Mouse (Mus musculus): ENCODE measurements around the gene Mgst1. TPM values are rescaled to one million over a fixed set of nuclear protein-coding genes. Genes with fewer than 3 reads are reported as not detected.

Gene Mgst1
- polyA plus RNA-seq (2014; fragmentation: Nextera tagmentation; extraction: Ambion mirVana), result 33.9 and 46.2 TPM in 2 replicates

DNA sequence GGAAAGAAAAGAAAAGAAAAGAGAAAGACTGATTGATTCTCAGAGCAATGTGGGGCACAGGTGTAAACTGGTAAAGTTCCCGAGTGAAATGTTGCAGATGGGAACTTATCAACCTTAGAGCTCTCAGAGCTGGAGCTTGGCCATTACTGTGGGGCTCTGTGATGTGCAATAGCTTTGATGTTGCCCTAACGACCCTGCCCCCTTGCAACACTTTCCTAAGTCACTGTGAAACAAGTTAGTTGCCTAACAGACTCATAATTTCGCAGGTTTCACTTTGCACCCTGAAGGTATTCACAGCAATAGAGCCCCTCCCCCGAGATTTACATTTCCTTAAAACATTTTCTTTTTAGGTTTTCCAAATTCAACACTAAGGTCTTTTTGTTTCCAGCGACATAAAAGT lies at the start of gene Mgst1:
TSS of gene Mgst1 (plus strand) at position 387 of the 400 bp plus-strand sequence.
- Histone ChIP-seq H3K27ac (ENCODE audit: low read depth, low read length) (no peak within 1 kb of the TSS), H3K9ac (ENCODE audit: low read length) (peak within 1 kb of the TSS; percentile 56), H3K27me3 (replicated peaks; ENCODE audit: control insufficient read depth, insufficient read depth, low read length) (no peaks in the 10 kb centered on the region), H3K4me3 (ENCODE audit: low read depth, low read length) (peak within 1 kb of the TSS; percentile 38), H3K4me1 (ENCODE audit: control insufficient read depth, insufficient read depth, low read length) (peaks cover 8% of the 10 kb centered on the region), H3K9me3 (replicated peaks; ENCODE audit: control insufficient read depth, low read length) (no peaks in the 10 kb centered on the region), H3K4me2 (ENCODE audit: low read length) (peak within 1 kb of the TSS; percentile 72), H3K36me3 (ENCODE audit: control insufficient read depth, insufficient read depth, low read length) (no peaks in the 10 kb centered on the region)
- no peak for ATAC-seq
- peak; percentile 30 for DNase-seq (ENCODE audit: low spot score)
- 0% methylated on average over 5 of the region's 5 CpGs for WGBS

DNA sequence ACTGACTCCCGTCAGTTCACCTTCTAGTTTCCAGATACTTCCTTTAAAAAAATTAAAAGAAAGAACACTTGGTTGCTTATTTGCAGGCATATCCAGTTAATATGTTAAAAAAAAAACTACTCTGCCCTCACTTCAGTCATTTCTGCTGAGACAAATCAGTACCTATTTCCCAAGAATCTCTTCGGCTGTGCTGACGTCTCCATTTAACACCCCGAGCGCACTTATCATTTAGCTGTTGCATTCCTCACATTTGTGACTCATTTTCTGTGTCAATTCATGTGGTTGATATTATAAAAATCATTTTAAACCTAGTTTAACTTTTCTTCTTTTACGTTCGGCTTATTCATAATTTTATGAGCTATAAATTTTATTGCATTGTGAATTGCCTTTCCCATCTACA lies 47.7 kb upstream of the Mgst1 start:
- Histone ChIP-seq H3K4me3 (ENCODE audit: low read depth, low read length) (no peak overlapping the region), H3K4me2 (ENCODE audit: low read length) (no peak overlapping the region), H3K4me1 (ENCODE audit: control insufficient read depth, insufficient read depth, low read length) (no peaks in the 10 kb centered on the region), H3K27ac (ENCODE audit: low read depth, low read length) (no peak overlapping the region), H3K27me3 (replicated peaks; ENCODE audit: control insufficient read depth, insufficient read depth, low read length) (no peaks in the 10 kb centered on the region), H3K9me3 (replicated peaks; ENCODE audit: control insufficient read depth, low read length) (no peaks in the 10 kb centered on the region), H3K36me3 (ENCODE audit: control insufficient read depth, insufficient read depth, low read length) (no peaks in the 10 kb centered on the region), H3K9ac (ENCODE audit: low read length) (no peak overlapping the region)
- ATAC-seq (no peak), DNase-seq (ENCODE audit: low spot score) (no peak)
- WGBS, result 94% methylated on average over 7 of the region's 7 CpGs

DNA sequence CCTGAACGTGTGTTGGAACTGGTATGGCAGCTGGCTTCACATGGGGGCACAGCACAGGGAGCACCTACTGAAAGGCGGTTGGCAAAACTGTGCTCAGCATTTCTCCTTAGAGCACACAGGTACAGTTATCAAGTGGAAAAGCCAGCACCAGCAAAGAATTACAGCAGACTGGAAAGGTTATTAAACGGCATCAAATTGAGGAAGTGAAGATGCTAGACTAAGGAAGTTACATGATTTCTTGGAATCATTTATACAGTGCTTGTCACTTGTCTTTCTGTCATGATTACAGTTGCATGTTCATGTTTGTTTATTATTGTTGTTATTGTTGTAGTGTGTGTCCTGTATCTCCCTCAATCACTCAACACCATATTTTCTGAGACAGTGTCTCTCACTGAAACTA lies 45.1 kb upstream of the Mgst1 start:
- 92% methylated on average over 3 of the region's 3 CpGs for WGBS
- H3K36me3 ChIP-seq (ENCODE audit: control insufficient read depth, insufficient read depth, low read length), result no peaks in the 10 kb centered on the region
- H3K4me2 ChIP-seq (ENCODE audit: low read length), result no peak overlapping the region
- H3K9ac ChIP-seq (ENCODE audit: low read length), result no peak overlapping the region
- H3K27me3 ChIP-seq (replicated peaks; ENCODE audit: control insufficient read depth, insufficient read depth, low read length), result no peaks in the 10 kb centered on the region
- no peak overlapping the region for H3K4me3 ChIP-seq (ENCODE audit: low read depth, low read length)
- H3K4me1 ChIP-seq (ENCODE audit: control insufficient read depth, insufficient read depth, low read length), result no peaks in the 10 kb centered on the region
- no peak for ATAC-seq
- DNase-seq (ENCODE audit: low spot score), result no peak
- H3K27ac ChIP-seq (ENCODE audit: low read depth, low read length), result no peak overlapping the region
- no peaks in the 10 kb centered on the region for H3K9me3 ChIP-seq (replicated peaks; ENCODE audit: control insufficient read depth, low read length)

DNA sequence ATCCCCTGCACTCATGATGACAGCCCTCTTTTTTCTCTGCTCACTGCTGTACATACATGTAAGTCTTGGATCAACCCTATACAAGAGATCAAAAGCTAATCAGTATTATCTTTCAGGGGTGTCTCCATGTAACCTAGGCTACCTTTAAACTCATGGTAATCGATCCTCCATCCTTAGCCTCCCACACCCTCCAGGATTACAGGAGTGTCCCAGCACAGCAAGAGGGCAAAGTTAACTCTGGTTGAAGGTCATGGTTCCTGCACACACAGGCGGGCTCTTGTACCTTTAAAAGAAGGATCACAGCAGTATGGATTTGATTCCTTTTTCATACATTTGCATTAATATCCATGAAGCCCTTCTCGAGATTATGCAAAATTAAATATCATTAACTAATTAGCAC lies 40.5 kb upstream of the Mgst1 start:
- ATAC-seq, result 0 out of 2 replicates have a peak, but pooled peaks have one; percentile 20
- WGBS, result 78% methylated on average over 3 of the region's 3 CpGs

DNA sequence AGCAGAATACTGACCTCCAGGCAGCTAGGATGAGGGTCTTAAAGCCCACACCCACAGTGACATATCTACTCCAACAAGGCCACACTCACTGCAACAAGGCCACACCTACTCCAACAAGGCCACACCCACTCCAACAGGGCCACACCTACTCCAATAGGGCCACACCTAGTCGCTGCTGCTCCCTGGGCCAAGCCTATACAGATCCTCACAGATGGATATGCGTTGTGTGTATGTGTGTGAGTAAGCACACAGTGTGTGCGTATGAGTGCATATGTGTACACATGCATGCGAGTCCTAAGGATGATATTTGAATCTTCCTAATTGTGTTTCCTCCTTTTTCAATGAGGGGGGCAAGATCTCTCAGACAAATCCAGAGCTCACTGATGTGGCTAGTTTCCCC lies 38.3 kb upstream of the Mgst1 start:
- Histone ChIP-seq H3K9me3 (replicated peaks; ENCODE audit: control insufficient read depth, low read length) (no peaks in the 10 kb centered on the region), H3K27me3 (replicated peaks; ENCODE audit: control insufficient read depth, insufficient read depth, low read length) (no peaks in the 10 kb centered on the region), H3K36me3 (ENCODE audit: control insufficient read depth, insufficient read depth, low read length) (no peaks in the 10 kb centered on the region), H3K27ac (ENCODE audit: low read depth, low read length) (no peak overlapping the region), H3K4me2 (ENCODE audit: low read length) (no peak overlapping the region), H3K9ac (ENCODE audit: low read length) (no peak overlapping the region), H3K4me1 (ENCODE audit: control insufficient read depth, insufficient read depth, low read length) (no peaks in the 10 kb centered on the region), H3K4me3 (ENCODE audit: low read depth, low read length) (no peak overlapping the region)
- DNase-seq (ENCODE audit: low spot score) (no peak), ATAC-seq (no peak)
- 93% methylated on average over 4 of the region's 4 CpGs for WGBS

More for the DNA sequence above, 40.5 kb upstream of the Mgst1 start:
- no peak overlapping the region for H3K9ac ChIP-seq (ENCODE audit: low read length)
- H3K4me3 ChIP-seq (ENCODE audit: low read depth, low read length), result no peak overlapping the region
- DNase-seq (ENCODE audit: low spot score), result no peak
- H3K9me3 ChIP-seq (replicated peaks; ENCODE audit: control insufficient read depth, low read length), result no peaks in the 10 kb centered on the region
- H3K4me1 ChIP-seq (ENCODE audit: control insufficient read depth, insufficient read depth, low read length), result no peaks in the 10 kb centered on the region
- no peaks in the 10 kb centered on the region for H3K27me3 ChIP-seq (replicated peaks; ENCODE audit: control insufficient read depth, insufficient read depth, low read length)
- H3K36me3 ChIP-seq (ENCODE audit: control insufficient read depth, insufficient read depth, low read length), result no peaks in the 10 kb centered on the region
- no peak overlapping the region for H3K4me2 ChIP-seq (ENCODE audit: low read length)
- no peak overlapping the region for H3K27ac ChIP-seq (ENCODE audit: low read depth, low read length)

DNA sequence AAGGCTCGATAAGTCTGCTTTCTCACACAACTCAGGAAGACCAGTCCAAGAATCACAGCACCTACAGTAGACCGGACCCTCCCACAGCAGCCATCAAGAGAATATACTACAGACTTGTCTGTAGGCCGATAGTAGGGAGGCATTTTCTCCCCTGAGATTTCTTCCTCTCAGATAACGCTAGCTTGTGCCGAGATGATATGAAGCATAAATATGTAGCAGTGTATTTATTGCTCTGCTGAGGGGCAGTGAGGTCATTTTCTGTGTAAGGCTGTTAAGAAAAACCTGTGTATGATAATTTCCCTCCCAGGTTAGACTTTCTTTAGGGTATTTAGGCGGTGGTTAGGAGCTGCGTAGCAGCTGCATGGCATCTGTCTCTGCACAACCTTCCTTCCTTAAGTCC lies 37.2 kb upstream of the Mgst1 start:
- no peak overlapping the region for H3K4me3 ChIP-seq (ENCODE audit: low read depth, low read length)
- H3K27ac ChIP-seq (ENCODE audit: low read depth, low read length), result no peak overlapping the region
- no peaks in the 10 kb centered on the region for H3K9me3 ChIP-seq (replicated peaks; ENCODE audit: control insufficient read depth, low read length)
- H3K4me1 ChIP-seq (ENCODE audit: control insufficient read depth, insufficient read depth, low read length), result 0 out of 2 replicates have a peak, but pooled peaks cover 3% of the 10 kb centered on the region
- ATAC-seq (no peak), DNase-seq (ENCODE audit: low spot score) (no peak)
- 90% methylated on average over 7 of the region's 7 CpGs for WGBS
- H3K4me2 ChIP-seq (ENCODE audit: low read length), result no peak overlapping the region
- no peak overlapping the region for H3K9ac ChIP-seq (ENCODE audit: low read length)
- no peaks in the 10 kb centered on the region for H3K27me3 ChIP-seq (replicated peaks; ENCODE audit: control insufficient read depth, insufficient read depth, low read length)
- no peaks in the 10 kb centered on the region for H3K36me3 ChIP-seq (ENCODE audit: control insufficient read depth, insufficient read depth, low read length)

DNA sequence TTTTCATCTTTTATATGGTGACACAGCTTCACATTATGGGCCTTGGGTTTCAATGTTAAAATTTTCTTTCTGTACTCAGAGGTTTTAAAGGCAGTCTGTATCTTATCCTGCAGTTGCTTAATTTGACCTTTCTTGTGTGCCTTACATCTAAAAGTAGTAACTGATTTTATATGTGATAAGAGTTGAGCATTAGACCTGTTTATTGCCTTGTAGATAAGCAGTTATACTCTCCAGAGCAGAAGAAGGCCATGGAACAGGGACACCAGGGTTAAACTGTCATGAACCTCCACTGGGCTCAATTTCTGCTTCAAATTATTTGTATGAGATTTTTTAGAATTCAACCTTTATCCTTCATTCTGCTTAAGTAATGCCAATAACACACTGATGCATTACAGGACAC lies 35.6 kb upstream of the Mgst1 start:
- 0 out of 2 replicates have a peak, but pooled peaks cover 3% of the 10 kb centered on the region for H3K4me1 ChIP-seq (ENCODE audit: control insufficient read depth, insufficient read depth, low read length)
- no peaks in the 10 kb centered on the region for H3K36me3 ChIP-seq (ENCODE audit: control insufficient read depth, insufficient read depth, low read length)
- H3K4me3 ChIP-seq (ENCODE audit: low read depth, low read length), result no peak overlapping the region
- DNase-seq (ENCODE audit: low spot score) (no peak), ATAC-seq (no peak)
- no peak overlapping the region for H3K27ac ChIP-seq (ENCODE audit: low read depth, low read length)
- no peaks in the 10 kb centered on the region for H3K27me3 ChIP-seq (replicated peaks; ENCODE audit: control insufficient read depth, insufficient read depth, low read length)
- no peak overlapping the region for H3K9ac ChIP-seq (ENCODE audit: low read length)
- H3K4me2 ChIP-seq (ENCODE audit: low read length), result no peak overlapping the region
- H3K9me3 ChIP-seq (replicated peaks; ENCODE audit: control insufficient read depth, low read length), result no peaks in the 10 kb centered on the region

DNA sequence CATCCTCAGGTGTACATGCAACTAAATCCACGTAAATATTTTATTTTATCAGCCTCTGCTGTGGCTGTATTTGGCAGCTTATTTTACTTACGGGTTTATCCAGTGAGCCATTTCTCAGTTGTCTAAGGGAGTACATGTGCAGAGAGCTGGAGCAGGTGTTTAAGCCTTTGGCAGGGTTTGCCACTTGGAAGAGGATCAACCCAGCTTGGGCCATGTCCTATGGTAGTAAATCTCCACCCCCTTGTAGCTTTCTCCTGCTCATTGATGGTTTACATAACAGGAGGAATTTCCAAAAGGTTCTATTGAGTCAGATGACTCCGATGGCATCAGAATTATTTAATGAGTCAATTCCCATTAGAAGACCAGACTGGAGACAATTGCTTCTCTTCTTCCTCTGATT lies 22.6 kb upstream of the Mgst1 start:
- WGBS, result 80% methylated on average over 3 of the region's 3 CpGs
- no peaks in the 10 kb centered on the region for H3K27me3 ChIP-seq (replicated peaks; ENCODE audit: control insufficient read depth, insufficient read depth, low read length)
- no peak for ATAC-seq

DNA sequence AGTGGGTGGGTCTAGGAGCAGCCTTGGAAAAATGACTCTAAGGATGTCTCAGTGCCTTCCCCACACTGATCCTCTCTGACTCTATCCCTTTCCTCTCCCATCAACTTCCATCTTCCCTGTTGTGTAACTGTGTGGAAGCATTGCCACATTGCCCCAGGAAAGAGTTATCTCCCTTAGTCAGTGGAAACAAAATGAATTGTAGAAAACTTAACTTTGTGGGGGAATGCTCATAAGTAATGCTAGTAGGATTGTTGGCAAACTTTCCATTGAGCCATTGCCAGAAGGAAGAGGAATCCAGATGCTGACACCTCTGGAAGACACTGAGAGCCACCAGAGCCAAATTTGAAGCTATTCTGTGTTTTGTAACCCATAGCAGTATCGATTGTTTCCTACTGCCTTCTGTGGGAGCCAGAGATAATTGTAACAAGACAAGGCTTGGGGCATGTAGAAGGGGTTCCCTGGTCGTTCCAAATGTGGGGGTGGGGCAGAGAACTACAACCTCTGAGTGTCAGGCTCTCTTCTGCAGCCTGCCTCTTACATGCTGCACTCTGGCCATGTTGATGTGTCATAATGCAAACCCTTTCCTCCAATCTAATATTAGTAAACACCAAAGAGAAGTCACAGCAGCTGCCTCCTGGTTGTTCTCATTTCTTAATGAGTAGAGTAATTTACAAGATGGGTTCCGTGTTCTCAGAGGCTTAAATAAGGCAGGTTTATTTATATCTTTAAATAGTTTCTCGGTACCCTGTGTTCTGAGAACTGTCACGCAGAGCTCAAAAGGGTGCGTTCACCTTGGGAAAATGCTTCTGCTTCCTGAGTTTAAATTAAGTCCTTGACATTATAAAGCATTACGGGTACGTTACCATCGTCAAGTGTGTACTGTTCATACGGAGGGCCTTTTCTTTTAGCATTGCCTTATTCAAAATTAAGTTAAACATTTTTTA lies 11.5 kb upstream of the Mgst1 start:
- Histone ChIP-seq H3K4me1 (ENCODE audit: control insufficient read depth, insufficient read depth, low read length) (no peaks in the 10 kb centered on the region), H3K4me2 (ENCODE audit: low read length) (no peak overlapping the region), H3K9ac (ENCODE audit: low read length) (no peak overlapping the region), H3K9me3 (replicated peaks; ENCODE audit: control insufficient read depth, low read length) (no peaks in the 10 kb centered on the region), H3K4me3 (ENCODE audit: low read depth, low read length) (no peak overlapping the region), H3K27me3 (replicated peaks; ENCODE audit: control insufficient read depth, insufficient read depth, low read length) (no peaks in the 10 kb centered on the region), H3K27ac (ENCODE audit: low read depth, low read length) (no peak overlapping the region), H3K36me3 (ENCODE audit: control insufficient read depth, insufficient read depth, low read length) (no peaks in the 10 kb centered on the region)
- 86% methylated on average over 10 of the region's 10 CpGs for WGBS
- ATAC-seq, result no peak
- DNase-seq (ENCODE audit: low spot score), result no peak

More for the DNA sequence above, 22.6 kb upstream of the Mgst1 start:
- Histone ChIP-seq H3K36me3 (ENCODE audit: control insufficient read depth, insufficient read depth, low read length) (no peaks in the 10 kb centered on the region), H3K4me1 (ENCODE audit: control insufficient read depth, insufficient read depth, low read length) (no peaks in the 10 kb centered on the region), H3K27ac (ENCODE audit: low read depth, low read length) (no peak overlapping the region), H3K4me3 (ENCODE audit: low read depth, low read length) (no peak overlapping the region), H3K9me3 (replicated peaks; ENCODE audit: control insufficient read depth, low read length) (no peaks in the 10 kb centered on the region), H3K9ac (ENCODE audit: low read length) (no peak overlapping the region), H3K4me2 (ENCODE audit: low read length) (no peak overlapping the region)
- no peak for DNase-seq (ENCODE audit: low spot score)
